Mouse (Mus musculus) C2C12 (cell line): ENCODE results near the gene Msmo1.

Experiments used
- CEBPB ChIP-seq: IDR thresholded peaks from one replicate; pipeline ENCODE4 v1.6.1; 2011; ENCODE audit warnings: low read depth, mild to moderate bottlenecking, control low read depth, moderate library complexity
- CTCF ChIP-seq: IDR thresholded peaks from one replicate; pipeline ENCODE4 v1.5.1; 2011; ENCODE audit not compliant: control insufficient read depth, insufficient read depth, insufficient read length
- MYOD1 ChIP-seq: IDR thresholded peaks from one replicate; pipeline ENCODE4 v1.6.1; 2011; ENCODE audit warnings: low read depth; ENCODE audit not compliant: control insufficient read depth, insufficient read length
- USF1 ChIP-seq: IDR thresholded peaks from one replicate; pipeline ENCODE4 v1.6.1; 2011; ENCODE audit warnings: low read depth, mild to moderate bottlenecking, control low read depth, moderate library complexity

DNA sequence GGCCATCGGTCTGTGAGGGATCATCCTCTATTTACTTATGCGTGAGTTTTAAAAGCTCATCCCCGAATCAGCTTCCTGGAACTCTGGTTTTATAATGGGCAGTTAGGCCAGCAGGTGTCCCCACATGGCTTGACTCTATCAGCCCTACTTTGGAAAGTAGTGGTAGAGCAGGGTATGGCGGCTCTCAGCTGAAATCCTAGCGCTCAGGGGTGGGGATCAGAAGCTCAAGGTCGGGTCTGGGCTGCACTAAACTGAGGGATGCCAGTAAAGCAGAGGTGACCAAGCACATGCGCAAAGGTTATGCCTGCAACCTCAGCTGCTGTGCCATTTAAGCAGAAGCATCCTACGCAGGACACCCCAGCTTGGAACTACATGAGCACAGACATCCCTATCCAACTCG lies 44.3 kb upstream of the Msmo1 start:
- TF ChIP-seq USF1: no peak
- TF ChIP-seq CTCF: no peak
- no peak for TF ChIP-seq MYOD1
- no peak for TF ChIP-seq CEBPB
